Comparison of ENCODE assay signal across 9 mouse cellular contexts in the genomic region with DNA sequence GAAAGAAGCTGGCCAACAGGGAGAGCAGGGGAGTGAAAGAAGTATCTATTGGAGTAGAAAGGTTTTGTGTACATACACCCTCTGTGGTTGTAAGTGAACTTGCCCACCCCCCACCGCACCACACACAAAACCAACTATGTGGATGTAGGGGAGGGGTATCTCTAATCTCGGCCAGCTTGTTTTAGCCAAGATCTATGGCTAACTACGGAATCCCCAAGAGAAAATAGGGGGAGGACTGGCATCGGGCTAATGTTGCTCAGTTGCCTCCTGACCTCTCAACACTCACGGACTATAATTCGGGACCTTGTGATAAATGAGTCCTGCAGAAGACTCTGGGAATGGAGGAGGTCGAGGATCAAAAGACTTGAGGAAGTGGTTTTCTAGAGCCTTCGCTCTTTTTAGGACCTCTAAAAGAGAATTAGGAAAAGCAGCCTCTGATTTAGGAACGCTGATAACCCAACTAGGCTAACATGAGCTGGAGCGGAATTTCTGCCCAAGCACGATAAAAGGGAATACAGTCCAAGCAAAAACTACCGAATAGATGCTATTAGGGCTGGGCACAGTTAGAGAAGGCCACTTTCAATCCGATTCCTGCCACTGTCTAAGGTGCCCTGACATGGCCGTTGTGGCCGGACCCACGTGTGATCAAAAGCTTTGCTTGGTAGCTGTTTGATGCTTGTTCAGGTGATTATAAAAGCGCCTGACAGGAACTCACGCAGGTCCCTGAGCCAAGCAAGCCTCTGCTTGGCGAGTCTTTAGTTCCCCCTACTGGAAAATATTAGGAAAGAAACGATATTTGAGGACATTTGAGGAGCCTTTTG. TPM values are rescaled to one million over a fixed set of nuclear protein-coding genes. Genes with fewer than 3 reads are reported as not detected.
A peak's percentile ranks its signal among the peaks of the same experiment; 100 is the strongest.
DNase-seq lines count a peak whose midpoint lies in the region; ATAC-seq lines count a peak whose summit lies in the region.
"Had no signal": no experiment of that assay in that cellular context is flagged by ENCODE, and none has a peak within 500 bp of the region (broad histone marks: within the 10 kb centered on the region; RNA-seq: fewer than 3 reads in every experiment).

No protein-coding gene starts in this region.

- H3K27me3 ChIP-seq in hindbrain, embryonic 15.5 days: no peaks in the 10 kb centered on the region

- H3K4me1 ChIP-seq in hindbrain, embryonic 15.5 days (replicated peaks): no peaks in the 10 kb centered on the region; the same call in 1 of the 2 replicates

- peak overlapping the region; percentile 90 for H3K27ac ChIP-seq in hindbrain, embryonic 15.5 days (replicated peaks)

- peak overlapping the region; percentile 74 for H3K4me3 ChIP-seq in hindbrain, embryonic 15.5 days

- H3K36me3 ChIP-seq in hindbrain, embryonic 15.5 days: no peaks in the 10 kb centered on the region

- peak; percentile 46 for DNase-seq in 416B (ENCODE audit: low read depth)
- peak; percentile 53 for DNase-seq in cerebellum, adult 9-10 months
- peak; percentile 33 to 62 for DNase-seq in layer of hippocampus, postnatal 25 days (ENCODE audit: extremely low spot score in 1 of 2, low spot score in 1 of 2)
- DNase-seq in lung, postnatal 25 days (ENCODE audit: low spot score): peak; percentile 17
- DNase-seq in right cerebral cortex, adult 2 months (ENCODE audit: low spot score in 2 of 2): peak; percentile 61 to 75
- no peak for DNase-seq in spleen, postnatal 36 days (ENCODE audit: low spot score in 2 of 2)

- peak overlapping the region; percentile 96 for H3K4me2 ChIP-seq in hindbrain, embryonic 15.5 days

- no peaks in the 10 kb centered on the region for H3K9me3 ChIP-seq in hindbrain, embryonic 15.5 days

- peak; percentile 60 for ATAC-seq in frontal cortex, adult (ENCODE audit: low TSS enrichment)
- ATAC-seq in hindbrain, embryonic 15.5 days (ENCODE audit: low FRiP score, low read depth): peak; percentile 58; the same call in 1 of the 2 replicates

- peak overlapping the region; percentile 77 for H3K9ac ChIP-seq in hindbrain, embryonic 15.5 days

- WGBS in hindbrain, embryonic 15.5 days: under 1% methylated on average over 20 of the region's 20 CpGs

RNA-seq across cellular contexts. Expression of gene Robo2, which starts 1.1 kb away (rescaled TPM):
- polyA plus RNA-seq in hindbrain, embryonic 15.5 days (2015; fragmentation: Nextera tagmentation; extraction: Ambion mirVana): 81.3 and 86.3 TPM in 2 replicates
- total RNA-seq in layer of hippocampus, postnatal 25 days (2021): 100 to 1,000 TPM; 111 to 113 TPM
- total RNA-seq: MEL had no signal

Comparison
In these comparisons a context has a peak if more than half of its experiments do, and no peak if none do; other contexts are left out.
1. DNase-seq: peak in 416B (single experiment), cerebellum, adult 9-10 months (single experiment), layer of hippocampus, postnatal 25 days (2 of 2), lung, postnatal 25 days (single experiment) and right cerebral cortex, adult 2 months (2 of 2); none in spleen, postnatal 36 days (0 of 2).